Mouse (Mus musculus) spleen, postnatal 14 days (tissue): ENCODE measurements around the gene Dnmt1.

Experiments
- DNase-seq, 2 experiments: peaks; one replicate each; pipeline ENCODE4 v3.0.0; 2021 to 2022; ENCODE audit warnings: low spot score in 2 of 2

The Dnmt1 gene

DNA sequence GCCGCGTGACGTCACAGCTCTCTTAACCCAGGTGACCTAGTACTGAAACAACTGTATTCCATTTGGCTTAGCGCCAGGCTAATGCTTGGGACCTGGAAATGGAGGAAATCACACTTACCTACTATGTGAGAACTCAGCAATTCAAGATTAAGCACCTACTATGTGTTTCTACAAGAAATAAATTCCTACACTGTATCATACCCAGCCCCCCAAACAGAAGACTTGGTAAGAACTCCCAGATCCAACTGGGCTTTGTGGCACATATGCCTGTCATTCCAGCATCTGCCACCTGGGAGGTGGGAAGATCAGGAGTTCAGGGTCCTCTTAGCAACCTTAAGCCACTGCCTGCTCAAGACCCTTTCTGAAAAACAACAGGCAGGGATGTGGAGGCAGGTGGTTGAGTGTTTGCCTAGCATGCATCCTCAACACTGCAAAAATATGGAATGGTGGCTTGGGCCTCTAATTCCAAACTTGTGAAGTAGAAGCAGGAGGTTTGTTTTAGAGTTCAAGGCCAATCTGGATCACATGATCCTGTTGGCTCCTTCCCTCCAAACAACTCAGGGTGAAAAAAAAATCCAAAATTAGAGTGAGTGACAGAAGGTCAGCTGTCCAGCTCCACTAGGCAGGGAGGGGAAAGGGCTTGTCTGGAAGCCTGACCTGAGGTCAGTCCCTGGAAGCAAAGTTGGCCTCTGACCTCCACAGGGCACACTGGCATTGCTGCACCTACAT, 17.4 kb upstream of the Dnmt1 start:
- DNase-seq: no peak

DNA sequence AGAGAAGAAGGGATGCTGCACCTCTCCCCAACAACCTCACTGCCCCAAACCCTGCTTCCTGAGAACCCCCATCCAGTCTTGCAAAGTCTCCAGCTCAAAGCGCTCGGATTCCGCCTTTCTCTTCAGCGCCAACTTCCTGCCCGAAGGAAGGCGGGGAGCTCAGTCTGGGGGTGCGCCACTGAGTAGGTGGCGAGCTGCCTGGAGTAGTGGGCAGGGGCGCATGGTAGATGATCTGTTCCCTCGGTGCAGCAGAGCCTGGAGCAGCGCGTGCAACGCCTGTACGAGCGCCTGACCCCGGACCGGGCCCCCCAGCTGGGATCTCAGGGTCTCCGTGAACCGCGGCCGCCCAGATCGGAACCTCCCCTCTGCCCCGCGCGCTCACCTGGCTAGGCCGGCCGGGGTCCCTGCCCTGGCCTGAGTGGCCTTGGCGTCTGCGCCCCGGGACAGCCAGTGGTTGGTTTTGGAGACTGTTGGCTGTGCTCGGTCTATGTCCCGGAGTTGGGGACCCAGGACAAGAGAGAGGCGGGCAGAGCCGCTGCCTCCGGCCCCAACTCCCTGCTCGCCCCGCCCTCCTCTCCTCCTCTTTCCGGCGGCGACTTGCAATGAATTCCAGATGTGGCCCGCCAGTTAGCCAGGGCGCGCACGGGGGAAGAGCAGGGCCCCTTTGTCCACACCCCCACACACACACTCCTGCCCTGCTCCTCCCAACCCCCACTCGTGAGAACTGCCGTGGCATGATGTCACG, 16.7 kb upstream of the Dnmt1 start, which contains the start of gene S1pr2:
S1pr2 (minus strand) TSS at position 566 of the 745 bp plus-strand sequence.
- peak; percentile 17 to 26 for DNase-seq

DNA sequence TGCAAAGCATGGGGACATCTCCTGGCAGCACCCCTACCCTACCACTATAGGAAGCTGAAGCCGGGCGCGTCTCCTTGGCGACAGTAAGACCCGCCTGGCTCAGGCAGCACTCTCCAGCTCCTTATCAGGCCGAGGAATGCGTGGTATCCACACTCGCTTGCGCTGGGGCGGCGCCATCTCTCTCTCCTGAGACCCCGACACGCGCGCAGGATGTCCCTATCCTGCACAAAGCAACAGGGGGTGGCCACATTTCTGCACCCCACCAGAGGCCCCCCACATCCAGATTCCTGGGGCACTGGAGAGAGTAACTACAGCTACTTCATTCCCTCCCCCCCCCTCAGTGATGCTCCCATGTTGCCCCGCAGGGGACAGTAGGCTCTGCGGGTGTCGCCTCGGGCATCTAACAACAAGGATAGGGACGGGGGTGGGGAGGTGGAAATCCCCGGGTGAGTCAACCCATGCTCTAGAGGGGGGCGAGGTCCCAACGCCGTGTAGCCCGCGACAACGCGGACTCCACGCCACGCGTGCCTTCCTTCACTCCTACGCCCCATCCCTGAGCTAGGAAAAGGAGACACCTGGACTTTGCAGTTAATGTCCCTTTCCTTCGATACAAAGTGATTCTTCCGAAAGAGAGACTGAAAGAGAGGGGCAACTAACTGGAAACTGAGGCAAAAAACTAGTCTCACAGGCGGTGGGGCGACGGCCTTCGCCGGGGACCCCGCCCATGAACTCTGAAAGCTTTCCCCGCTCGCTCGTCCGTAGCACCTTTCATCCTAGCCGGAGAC, 15.9 kb upstream of the Dnmt1 start:
- no peak for DNase-seq

DNA sequence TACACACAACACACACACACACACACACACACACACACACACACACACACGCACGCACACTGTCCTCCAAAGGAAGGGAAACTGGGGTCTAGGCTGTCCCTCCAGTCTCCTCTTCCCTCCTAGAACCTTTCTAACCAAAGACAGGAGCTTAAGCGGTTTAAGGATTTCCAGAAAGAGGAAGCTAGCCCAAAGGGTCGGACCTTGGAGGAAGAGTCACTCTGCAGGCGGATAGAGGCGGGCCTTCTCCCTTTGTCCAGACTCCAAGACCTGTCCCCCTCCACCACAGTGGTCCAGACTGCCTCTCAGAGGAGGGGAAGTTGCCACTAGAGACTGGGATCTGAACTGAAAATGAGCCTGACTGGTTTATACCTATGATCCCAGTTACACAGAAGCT, 14.0 kb upstream of the Dnmt1 start:
- no peak for DNase-seq

DNA sequence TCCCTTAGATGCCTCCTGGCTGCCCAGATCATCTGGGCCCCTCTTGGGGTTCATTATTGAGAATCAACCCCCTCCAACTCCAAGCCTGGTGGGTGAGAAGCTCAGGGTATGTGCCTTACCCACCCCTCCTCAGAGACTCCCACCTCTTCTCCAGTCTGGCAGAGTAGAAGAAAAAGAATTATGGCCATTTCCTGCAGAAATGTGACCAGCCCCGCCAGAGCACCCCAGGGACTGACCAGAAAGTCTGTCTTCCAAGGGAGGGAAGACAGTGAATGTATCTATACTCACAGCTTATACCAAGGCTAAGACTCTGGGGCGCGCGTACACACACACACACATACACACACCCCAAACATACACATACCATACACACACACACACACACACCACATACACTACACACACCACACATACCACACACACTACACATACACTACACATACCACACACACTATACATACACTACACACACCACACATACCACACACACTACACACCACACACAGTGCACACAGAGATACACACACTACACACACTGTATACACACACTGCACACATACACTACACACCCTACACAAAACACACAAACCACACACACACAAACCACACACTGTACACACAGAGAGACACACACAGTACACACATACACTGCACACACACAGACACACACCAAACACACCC, 13.5 kb upstream of the Dnmt1 start:
- no peak for DNase-seq

DNA sequence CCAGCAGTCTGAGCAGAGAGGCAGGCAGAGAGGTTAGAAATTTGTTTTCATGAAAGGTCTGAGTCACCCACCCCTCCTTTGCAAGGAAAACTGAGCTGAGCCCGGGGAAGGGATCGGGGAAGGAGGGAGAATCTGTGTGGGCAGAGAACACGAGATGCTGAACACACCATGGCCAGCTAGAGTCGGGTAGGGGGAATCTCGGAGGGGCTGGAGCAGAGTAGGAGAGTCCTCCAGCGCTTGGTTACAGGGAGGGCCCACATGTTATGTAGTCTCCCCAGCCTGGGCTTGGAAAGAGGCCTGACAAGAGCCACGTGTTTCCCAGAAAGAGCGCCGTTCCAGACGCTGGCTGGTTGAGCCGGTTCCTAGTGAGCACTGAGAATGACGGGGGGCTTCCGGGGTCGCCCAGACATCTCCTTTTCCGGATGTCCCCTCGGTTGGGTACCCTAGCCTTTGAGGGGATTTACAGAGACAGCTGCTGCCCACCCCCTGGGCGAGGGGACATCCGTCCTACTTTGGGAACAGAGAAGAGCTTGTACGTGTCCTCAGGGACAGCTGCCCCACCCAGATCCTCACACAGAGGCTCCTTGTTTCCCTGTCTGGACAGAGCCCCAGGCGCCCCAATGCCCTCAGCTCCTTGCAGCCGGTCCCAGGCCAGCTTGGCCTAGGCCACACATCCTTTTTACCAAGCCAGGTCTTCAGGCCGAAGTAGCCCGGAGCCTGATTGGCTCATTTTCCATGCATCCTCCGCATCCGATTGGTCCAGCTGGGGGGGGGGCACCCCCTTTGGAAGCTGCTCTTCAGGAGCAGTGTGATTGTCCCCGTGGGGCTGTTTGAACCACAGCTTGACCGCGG, 12.7 kb upstream of the Dnmt1 start:
- DNase-seq: no peak

DNA sequence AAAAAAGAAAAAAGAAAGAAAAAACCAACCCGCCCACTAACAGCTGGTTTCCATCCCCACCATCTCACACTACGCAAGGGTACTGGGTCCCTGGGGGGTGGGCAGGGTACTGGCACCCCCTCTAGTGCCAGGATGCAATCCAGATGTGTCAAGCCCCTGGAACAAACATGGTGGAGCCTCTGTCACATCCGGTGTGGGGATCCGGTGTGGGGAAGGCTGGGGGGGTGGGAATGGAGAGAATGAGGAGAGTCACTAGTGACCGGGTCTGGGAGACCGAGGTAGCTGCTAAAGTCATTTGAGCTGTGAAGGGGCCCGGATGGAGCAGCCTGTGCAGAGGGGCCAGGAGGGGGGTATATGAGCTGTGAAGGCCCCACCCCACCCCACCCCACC, 12.1 kb upstream of the Dnmt1 start:
- DNase-seq: no peak

DNA sequence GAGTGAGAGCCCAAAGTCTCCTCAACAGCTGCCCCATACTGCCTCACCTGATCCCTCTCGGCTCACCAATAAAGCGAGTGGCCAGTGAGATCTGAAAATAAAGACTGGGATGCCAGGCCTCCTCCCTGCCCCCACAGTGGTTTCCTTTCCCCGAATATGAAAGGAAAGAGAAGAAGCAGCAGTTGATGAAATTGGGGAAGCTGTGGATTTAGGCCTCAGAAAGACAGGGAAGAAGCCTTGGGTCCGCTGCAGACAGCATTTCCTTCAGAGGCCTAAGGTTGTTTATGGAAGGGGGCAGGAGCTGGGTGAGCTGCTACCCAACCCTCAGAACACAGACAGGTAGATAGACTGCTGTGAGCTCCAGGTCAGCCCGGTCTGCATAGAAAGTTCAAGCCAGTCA, 7.1 kb upstream of the Dnmt1 start:
- no peak for DNase-seq

DNA sequence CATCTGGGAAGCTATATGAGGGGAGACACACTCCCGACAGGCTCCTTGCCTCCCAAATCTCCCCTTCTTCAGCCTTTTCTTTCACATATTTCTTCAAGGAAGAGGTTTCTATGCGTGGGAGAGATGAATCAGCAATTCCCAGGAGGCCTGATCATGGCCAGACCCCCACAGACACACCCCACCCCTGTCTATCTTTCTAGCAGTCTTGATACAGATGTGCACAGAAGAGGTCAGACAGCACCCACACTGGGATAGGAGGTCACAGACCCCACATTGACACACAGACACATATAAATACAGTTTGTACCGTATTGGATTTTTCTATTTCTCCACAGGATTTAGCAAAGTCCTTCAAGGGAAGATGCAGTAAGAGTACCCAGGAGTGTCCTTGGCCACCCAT, 6.3 kb upstream of the Dnmt1 start:
- DNase-seq: no peak

DNA sequence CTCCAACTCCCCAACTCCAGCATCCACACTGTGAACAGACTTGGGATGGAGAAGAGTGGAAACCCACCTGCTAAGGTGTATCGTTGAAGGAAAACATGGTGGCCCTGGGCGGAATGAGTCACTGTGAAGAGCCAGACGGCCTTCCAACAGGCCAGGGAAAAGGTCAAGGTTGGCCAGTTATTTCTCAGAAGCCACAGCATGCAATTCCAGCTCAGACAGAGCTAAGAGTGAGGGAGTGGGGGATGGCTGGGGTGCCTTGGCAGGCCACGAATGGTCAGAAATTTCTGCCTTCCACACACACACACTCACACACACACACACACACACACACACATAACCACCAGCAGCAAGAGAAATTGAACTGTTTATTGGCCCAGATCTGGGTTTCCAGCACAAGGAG, 5.9 kb upstream of the Dnmt1 start:
- no peak for DNase-seq

DNA sequence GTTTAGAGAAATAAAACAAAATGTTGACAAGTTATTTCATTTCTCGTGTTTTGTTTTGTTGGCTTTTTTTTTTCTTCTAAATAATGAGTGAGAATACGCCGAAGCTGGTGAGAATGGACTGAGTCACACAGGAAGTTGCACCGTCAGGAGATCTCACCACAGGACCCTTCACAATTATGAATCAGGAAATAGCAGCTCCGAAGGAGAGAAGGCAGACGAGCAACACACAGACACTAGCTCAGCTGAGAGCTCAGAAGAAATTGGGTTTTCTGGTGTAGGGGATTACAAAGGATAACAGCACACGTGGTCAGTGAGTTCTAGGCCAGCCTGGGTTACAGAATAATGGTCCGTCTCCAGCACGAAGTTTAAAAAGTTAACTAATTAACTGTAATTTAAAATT, 1.9 kb upstream of the Dnmt1 start:
- DNase-seq: no peak

DNA sequence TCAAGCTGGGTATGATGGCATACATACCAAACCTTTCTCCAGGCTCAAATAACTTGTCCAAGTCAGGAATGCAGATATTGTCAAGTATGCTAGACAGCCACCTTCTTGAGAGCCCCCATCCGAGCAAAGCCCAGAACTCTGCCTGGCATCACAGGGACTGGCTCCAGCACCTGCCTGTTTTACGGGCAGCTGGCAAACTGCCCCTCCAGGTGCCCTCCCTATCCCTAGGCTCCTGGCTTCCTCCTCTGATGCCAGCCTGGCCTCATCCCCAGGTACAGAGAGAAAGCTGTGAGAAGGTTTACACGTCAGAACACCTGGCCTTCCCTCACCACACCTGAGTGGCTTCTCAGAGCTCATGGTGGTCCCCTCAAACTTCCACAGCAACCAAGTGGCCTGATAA, 2.7 kb downstream of the Dnmt1 start:
- DNase-seq: no peak

DNA sequence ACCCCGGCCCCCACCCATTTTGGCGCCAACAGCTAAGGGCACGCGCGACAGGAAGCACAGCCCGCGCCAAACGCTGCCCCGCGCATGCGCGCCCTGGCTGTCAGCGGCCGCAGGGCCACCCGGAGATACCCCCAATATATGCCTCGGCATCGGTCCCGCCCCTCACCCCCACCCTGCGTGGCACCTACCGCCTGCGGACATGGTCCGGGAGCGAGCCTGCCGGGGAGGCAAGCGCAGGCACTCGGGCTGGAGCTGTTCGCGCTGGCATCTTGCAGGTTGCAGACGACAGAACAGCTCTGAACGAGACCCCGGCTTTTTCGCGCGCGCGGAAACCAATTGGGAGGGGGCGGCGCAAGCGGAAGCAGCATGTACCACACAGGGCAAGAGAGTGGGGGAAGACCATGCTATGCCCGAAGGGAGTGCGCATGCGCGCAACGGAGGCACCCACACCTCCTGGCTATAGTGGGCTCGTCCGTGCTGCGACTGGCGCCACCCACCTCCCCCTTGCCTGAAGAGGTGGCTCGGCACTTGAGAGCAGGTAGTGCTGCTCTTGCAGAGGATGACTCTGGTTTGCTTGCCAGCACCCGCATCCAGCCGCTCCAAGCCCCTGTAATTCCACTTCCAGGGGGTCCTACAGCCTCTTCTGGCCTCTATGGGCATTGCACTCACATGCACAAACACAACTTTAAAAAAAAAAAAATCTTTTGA, 7.0 kb downstream of the Dnmt1 start:
- peak; percentile 91 to 92 for DNase-seq

DNA sequence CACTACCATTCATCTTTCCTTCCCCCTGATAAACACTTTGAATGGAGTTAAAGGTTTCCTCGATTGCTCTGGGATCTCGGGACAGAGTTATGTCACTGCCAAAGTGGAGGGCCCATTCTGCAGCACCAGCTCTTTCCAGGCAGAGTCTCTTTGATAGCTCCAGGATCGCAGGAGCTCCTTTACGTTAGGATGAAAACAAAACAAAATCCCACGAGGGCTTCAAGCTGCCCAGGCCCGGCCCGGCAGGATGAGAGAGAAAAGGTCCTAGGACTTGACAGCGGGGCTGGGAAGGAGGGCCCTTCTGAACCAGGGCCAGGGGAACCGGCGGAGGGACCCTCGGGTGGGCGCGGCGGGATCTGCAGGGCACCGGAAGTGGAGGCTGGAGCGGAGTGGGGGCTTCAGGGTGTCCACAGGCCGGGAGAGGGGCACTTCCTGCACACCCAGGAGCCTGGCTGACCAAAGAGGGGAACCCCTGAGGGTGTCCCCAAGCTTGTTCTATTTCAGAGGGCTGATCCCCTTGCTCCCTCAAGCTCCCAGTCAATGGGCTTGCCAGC, 7.6 kb downstream of the Dnmt1 start:
- no peak for DNase-seq

DNA sequence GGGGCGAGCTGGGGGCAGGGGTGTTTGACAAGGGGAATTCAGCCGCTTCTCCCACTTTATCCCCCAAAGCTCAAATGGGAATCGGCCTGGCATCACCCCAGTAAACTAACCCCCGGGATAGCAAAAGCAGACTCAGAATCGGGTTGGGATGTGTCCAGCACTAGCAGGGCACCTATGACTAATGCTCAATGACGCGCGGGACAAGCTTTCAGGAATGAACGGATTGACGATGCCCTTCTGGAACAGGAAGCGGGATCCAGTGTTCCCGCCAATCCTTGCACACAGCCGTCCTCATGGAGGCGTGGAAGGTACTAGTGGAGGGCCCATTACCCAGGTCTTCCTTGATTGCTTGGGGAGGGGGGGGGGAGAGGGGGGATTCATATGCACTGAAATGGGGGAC, 8.2 kb downstream of the Dnmt1 start:
- DNase-seq: no peak

DNA sequence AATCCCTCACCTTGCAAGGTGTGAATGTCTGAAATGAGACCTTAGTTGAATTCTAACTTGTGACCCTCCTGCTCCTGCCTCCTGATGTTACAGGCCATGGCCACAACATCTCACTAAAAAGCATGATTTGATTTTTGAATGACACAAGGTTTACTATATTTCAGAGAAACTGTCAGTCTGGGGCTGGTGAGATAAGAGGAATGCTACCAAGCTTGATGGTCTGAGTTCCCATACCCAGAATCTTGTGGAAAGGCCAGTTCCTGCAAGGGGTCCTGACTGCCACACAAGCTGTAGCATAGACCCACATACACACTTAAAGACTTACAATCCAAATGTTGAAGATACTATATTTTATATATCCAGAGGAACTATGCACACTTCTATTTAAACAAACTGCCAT, 9.3 kb downstream of the Dnmt1 start:
- no peak for DNase-seq

DNA sequence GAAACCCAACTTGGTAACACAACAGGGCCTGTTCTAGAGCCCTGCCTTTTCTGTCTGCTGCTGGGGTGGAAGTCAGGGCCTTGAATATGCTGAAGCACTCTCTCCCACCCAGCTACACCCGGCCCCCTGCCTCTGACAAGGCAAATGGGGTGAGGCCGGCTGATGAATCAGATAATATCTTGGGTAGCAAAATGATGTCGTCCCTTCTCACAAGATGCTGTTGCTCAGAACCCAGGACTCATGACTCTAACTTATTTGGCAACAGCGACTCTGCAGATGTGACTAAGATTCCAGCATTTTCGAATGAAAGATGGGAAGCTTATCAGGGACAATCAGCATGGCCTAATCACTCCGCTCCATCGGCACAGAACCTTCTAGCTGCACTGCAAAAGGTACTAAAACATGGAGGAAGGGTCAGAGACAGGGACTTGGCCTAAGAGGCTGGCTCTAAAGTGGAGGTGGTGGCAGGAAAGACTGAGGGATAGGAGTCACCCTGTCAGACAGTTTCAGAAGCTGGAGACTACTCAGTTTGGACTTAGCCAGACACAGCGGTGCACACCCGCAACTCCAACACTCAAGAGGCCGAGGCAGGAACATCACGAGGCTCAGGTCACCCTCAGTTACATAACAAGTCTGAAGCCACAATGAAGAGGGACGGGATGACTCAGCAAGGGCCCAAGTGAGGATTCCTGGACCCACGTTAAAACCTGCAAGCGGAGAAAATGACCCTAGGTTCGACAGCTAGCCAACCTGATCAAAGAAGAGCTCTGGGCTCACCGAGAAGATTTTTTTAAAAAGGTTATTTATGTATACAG, 13.4 kb downstream of the Dnmt1 start:
- DNase-seq: no peak

DNA sequence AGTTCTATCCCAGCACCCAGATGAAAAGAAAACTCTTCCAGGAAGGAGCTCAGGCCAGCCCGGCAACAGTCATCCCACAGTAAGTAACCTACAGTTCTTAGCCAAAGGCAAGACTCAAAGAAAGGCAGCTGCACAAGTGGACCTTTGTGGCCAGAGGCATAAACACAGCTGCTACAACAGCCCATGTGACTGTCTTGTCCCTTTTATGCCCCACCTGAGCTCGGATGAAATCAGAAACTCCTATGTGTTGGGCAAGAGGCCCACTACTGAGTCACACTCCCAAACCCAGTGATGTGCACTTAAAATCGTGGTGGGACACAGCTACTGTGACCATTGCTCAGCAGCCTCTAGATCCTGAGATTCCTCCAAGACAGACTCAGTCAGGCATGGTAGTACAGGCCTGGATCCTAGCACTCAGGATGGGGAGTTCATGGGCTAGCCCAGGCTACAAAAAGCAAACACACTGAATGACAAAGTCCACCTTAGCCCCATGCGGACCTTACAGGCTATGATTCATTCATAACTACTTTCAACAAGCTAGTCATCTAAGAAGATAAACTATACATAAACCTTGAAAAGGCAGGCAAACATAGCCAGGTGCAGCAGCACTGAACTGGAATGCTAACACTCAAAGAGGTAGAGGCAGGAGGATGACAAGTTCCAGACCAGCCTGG, 14.9 kb downstream of the Dnmt1 start:
- no peak for DNase-seq

DNA sequence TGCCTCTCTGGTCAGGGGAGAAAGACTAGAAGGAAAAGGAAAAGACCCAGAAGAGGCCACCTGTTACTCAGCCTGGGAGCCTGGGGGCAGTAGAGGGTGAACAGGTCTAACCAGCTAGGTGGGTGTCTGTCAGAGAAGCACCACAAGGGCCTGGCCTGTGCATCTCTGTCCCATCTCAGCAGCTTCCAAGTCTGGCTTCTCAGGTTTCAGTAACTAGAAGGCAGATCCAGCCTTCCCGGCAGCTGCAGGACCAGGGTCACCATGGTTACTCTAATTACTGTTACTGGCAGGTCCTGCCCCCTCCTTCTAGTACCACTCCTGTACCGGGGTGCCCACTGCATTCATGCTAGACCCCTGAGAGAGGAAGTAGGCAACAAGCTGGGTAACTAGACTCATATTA, 15.8 kb downstream of the Dnmt1 start:
- DNase-seq: no peak
